Mouse (Mus musculus): ENCODE data around the gene Gm10203. TPM values are rescaled to one million over a fixed set of nuclear protein-coding genes. Genes with fewer than 3 reads are reported as not detected.

Gene Gm10203
- total RNA-seq, 2 experiments from 2014 or later, result not detected

- DNase-seq, result no peak
Measured at GRCm38 (mm10) chr6:149179064-149179463, 49.1 kb downstream of the Gm10203 start.

Other genes with a start within 250 kb of the Gm10203 start
- gene Caprin2, start 233.9 kb upstream of the Gm10203 start, total RNA-seq (2021), result 10 to 100 TPM; 10.2 to 18.2 TPM
- gene Sinhcaf, start 183.7 kb upstream of the Gm10203 start, total RNA-seq (2021), result 10 to 100 TPM; 28.1 to 29.4 TPM
- 10 to 100 TPM; 19.0 to 19.1 TPM for gene Dennd5b, start 28.5 kb upstream of the Gm10203 start, total RNA-seq (2021)
- 10 to 100 TPM; 23.6 to 43.5 TPM for gene Etfbkmt, start 9.7 kb downstream of the Gm10203 start, total RNA-seq (2021)
- gene Amn1, start 58.5 kb downstream of the Gm10203 start, total RNA-seq (2021), result 10 to 100 TPM; 25.0 to 26.0 TPM
- 10 to 100 TPM; 34.2 to 46.3 TPM for gene Resf1, start 179.2 kb downstream of the Gm10203 start, total RNA-seq (2021)